ENCODE assay signal across 8 mouse cellular contexts in the genomic region with DNA sequence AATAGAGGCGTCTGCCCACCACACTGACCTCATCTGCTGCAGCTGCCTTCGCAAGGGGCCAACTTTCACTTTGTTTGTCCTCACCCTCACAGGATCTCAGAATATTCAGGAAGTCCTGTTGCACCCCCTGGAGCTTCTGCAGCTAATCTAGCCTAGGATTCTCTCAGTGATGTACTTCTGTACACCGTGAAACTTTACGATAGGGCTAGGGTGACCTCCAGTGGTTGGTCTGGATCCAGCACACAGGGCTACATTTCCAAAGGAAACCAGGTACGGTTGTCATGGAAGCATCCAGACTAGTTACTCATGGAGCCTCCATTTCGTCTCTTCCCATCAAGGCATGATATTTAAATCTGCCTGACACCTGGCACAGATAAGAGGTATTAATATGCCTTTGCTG. TPM values are rescaled to one million over a fixed set of nuclear protein-coding genes. Genes with fewer than 3 reads are reported as not detected.
A peak's percentile ranks its signal among the peaks of the same experiment; 100 is the strongest.
DNase-seq lines count a peak whose midpoint lies in the region; ATAC-seq and TF ChIP-seq lines count a peak whose summit lies in the region.

No protein-coding gene starts in this region.

- peak; percentile 95 for TF ChIP-seq CTCF in midbrain, postnatal 0 days (IDR thresholded peaks at IDR 0.05)

- H3K4me3 ChIP-seq in kidney, embryonic 15.5 days (replicated peaks), result no peak overlapping the region
- no peak overlapping the region for H3K4me3 ChIP-seq in limb, embryonic 12.5 days (replicated peaks)
- H3K4me3 ChIP-seq in midbrain, postnatal 0 days (ENCODE audit: low read depth, low read length), result no peak overlapping the region

- no peaks in the 10 kb centered on the region for H3K4me1 ChIP-seq in kidney, embryonic 15.5 days
- no peaks in the 10 kb centered on the region for H3K4me1 ChIP-seq in limb, embryonic 12.5 days (replicated peaks)
- peaks cover 3% of the 10 kb centered on the region; the same call in 1 of the 2 replicates for H3K4me1 ChIP-seq in midbrain, postnatal 0 days (ENCODE audit: insufficient read depth, low read length)

- 18% methylated on average over 6 of the region's 6 CpGs for WGBS in kidney, embryonic 15.5 days
- WGBS in limb, embryonic 12.5 days, result 25% methylated on average over 6 of the region's 6 CpGs
- WGBS in midbrain, postnatal 0 days, result 25% methylated on average over 6 of the region's 6 CpGs

- ATAC-seq in kidney, embryonic 15.5 days (replicated peaks; ENCODE audit: low FRiP score), result peak; percentile 92
- ATAC-seq in limb, embryonic 12.5 days (ENCODE audit: insufficient number of reproducible peaks, insufficient read depth, low FRiP score, low TSS enrichment, low read depth), result peak; percentile 89
- ATAC-seq in midbrain, postnatal 0 days (ENCODE audit: low FRiP score), result peak; percentile 90

- DNase-seq in urinary bladder, postnatal 14 days (ENCODE audit: low spot score), result peak; percentile 26
- no peak for DNase-seq in urinary bladder, adult 2 months (ENCODE audit: low spot score)
- peak; percentile 48 for DNase-seq in embryo, embryonic 11.5 days (ENCODE audit: low read depth, low spot score)
- peak; percentile 40 for DNase-seq in heart, adult 8-10 months (ENCODE audit: low spot score)
- peak; percentile 91 for DNase-seq in midbrain, postnatal 0 days (ENCODE audit: low spot score)
- DNase-seq in urinary bladder, postnatal 36 days (ENCODE audit: low spot score in 2 of 2), result peak; percentile 2 to 9

- no peaks in the 10 kb centered on the region for H3K36me3 ChIP-seq in kidney, embryonic 15.5 days
- no peaks in the 10 kb centered on the region for H3K36me3 ChIP-seq in limb, embryonic 12.5 days
- H3K36me3 ChIP-seq in midbrain, postnatal 0 days (ENCODE audit: insufficient read depth, low read length), result no peaks in the 10 kb centered on the region

- H3K4me2 ChIP-seq in kidney, embryonic 15.5 days, result no peak overlapping the region
- H3K4me2 ChIP-seq in limb, embryonic 12.5 days, result no peak overlapping the region
- no peak overlapping the region for H3K4me2 ChIP-seq in midbrain, postnatal 0 days (ENCODE audit: low read depth, low read length, poor library complexity, severe bottlenecking)

- H3K27me3 ChIP-seq in kidney, embryonic 15.5 days, result 0 out of 2 replicates have a peak, but pooled peaks cover 4% of the 10 kb centered on the region
- H3K27me3 ChIP-seq in limb, embryonic 12.5 days, result 0 out of 2 replicates have a peak, but pooled peaks cover 4% of the 10 kb centered on the region
- H3K27me3 ChIP-seq in midbrain, postnatal 0 days (ENCODE audit: insufficient read depth, low read length), result 0 out of 2 replicates have a peak, but pooled peaks cover 3% of the 10 kb centered on the region

- no peaks in the 10 kb centered on the region for H3K9me3 ChIP-seq in kidney, embryonic 15.5 days (replicated peaks)
- H3K9me3 ChIP-seq in limb, embryonic 12.5 days, result no peaks in the 10 kb centered on the region; the same call in 1 of the 2 replicates
- H3K9me3 ChIP-seq in midbrain, postnatal 0 days (ENCODE audit: low read length), result no peaks in the 10 kb centered on the region

- no peak overlapping the region for H3K9ac ChIP-seq in kidney, embryonic 15.5 days
- no peak overlapping the region for H3K9ac ChIP-seq in limb, embryonic 12.5 days (replicated peaks)
- no peak overlapping the region for H3K9ac ChIP-seq in midbrain, postnatal 0 days (replicated peaks; ENCODE audit: low read length, poor library complexity, severe bottlenecking)

- no peak overlapping the region for H3K27ac ChIP-seq in kidney, embryonic 15.5 days
- no peak overlapping the region for H3K27ac ChIP-seq in limb, embryonic 12.5 days
- no peak overlapping the region for H3K27ac ChIP-seq in midbrain, postnatal 0 days (ENCODE audit: low read depth, low read length)

RNA-seq across cellular contexts. Expression of a gene that starts 15.5 kb away (rescaled TPM):
- not detected in 2 replicates for polyA plus RNA-seq in urinary bladder, adult 2 months (2012; rRNA removed)
- not detected for total RNA-seq in heart, adult 8-10 months (2022)
- 0.32 and 0.35 TPM in 2 replicates for polyA plus RNA-seq in kidney, embryonic 15.5 days (2015; fragmentation: Nextera tagmentation; extraction: Ambion mirVana)
- polyA plus RNA-seq in limb, embryonic 12.5 days (2016; fragmentation: Nextera tagmentation; extraction: Ambion mirVana), result 9.5 and 10.4 TPM in 2 replicates
- total RNA-seq in midbrain, postnatal 0 days (2014; rRNA removed), result 0.55 TPM in 1 of 2 replicates, not detected in the other
- 0.23 TPM in 1 of 2 replicates, not detected in the other for polyA plus RNA-seq in midbrain, postnatal 0 days (2015; fragmentation: Nextera tagmentation; extraction: Ambion mirVana)

RNA-seq across cellular contexts. Expression of a gene that starts 30.9 kb away (rescaled TPM):
- polyA plus RNA-seq in urinary bladder, adult 2 months (2012; rRNA removed), result 26.5 and 31.0 TPM in 2 replicates
- 10 to 100 TPM; 15.2 to 23.5 (median 16.9) TPM for total RNA-seq in heart, adult 8-10 months (2022)
- polyA plus RNA-seq in kidney, embryonic 15.5 days (2015; fragmentation: Nextera tagmentation; extraction: Ambion mirVana), result 78.3 and 102 TPM in 2 replicates
- 106 and 110 TPM in 2 replicates for polyA plus RNA-seq in limb, embryonic 12.5 days (2016; fragmentation: Nextera tagmentation; extraction: Ambion mirVana)
- total RNA-seq in midbrain, postnatal 0 days (2014; rRNA removed), result 22.6 and 34.0 TPM in 2 replicates
- polyA plus RNA-seq in midbrain, postnatal 0 days (2015; fragmentation: Nextera tagmentation; extraction: Ambion mirVana), result 51.3 and 59.2 TPM in 2 replicates
